Mouse (Mus musculus) gastrocnemius, postnatal 10 days (tissue): ENCODE data around the gene Arid2. TPM values are rescaled to one million over a fixed set of nuclear protein-coding genes. Genes with fewer than 3 reads are reported as not detected.
"Not testable (repeated sequence)": the region's sequence is repeated elsewhere in the genome, so short reads cannot be mapped to it uniquely, and the experiment has no call there.

ENCODE experiments used
- DNase-seq: peaks from one replicate; pipeline ENCODE4 v3.0.0; 2021; ENCODE audit warnings: mixed read lengths
- microRNA-seq, 2 experiments: library from miRNA; unstranded; fragments of <30 nt; microRNA quantifications; one replicate each; pipeline ENCODE4 v1.2.0; 2021
- total RNA-seq, 2 experiments: library from RNA; stranded (reverse); gene quantifications; 2 replicates each; pipeline ENCODE4 v1.2.3; 2021

The Arid2 gene
- total RNA-seq, 2 experiments from 2014 or later, result 26.6 to 30.9 TPM

GRCm38 (mm10) chr15:96419920-96420319 is 132.6 kb downstream of the Arid2 start:
- DNase-seq, result no peak

DNA sequence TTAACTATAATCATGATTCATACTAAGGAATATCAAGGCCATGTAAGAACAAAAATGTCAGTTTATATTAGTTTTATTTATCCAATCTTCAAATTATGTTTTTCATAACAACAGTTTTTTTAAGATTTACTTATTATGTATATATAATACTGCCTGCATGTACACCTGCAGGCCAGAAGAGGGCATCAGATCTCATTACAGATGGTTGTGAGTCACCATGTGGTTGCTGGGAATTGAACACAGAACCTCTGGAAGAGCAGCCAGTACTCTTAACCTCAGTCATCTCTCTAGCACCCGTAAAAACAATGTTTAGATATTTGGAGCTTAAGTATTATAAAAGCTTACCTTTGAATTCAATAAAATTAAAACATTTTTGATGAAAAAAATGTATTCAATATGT is 146.9 kb downstream of the Arid2 start:
- no peak for DNase-seq

- not testable (repeated sequence) for DNase-seq
Measured at GRCm38 (mm10) chr15:96441480-96441879, 154.2 kb downstream of the Arid2 start.

- no peak for DNase-seq
Measured at GRCm38 (mm10) chr15:96446785-96447184, 159.5 kb downstream of the Arid2 start.

GRCm38 (mm10) chr15:96448656-96449299 is 161.5 kb downstream of the Arid2 start:
- DNase-seq, result no peak

- no peak for DNase-seq
Measured at GRCm38 (mm10) chr15:96453346-96453745, 166.0 kb downstream of the Arid2 start.

Small RNAs within 50 kb of the gene (microRNA-seq; reads per million reads assigned to microRNA genes)
- gene Gm25397, result 0 reads per million in 2 experiments

Other genes with a start within 250 kb of the Arid2 start
- 10 to 100 TPM; 38.2 to 47.5 TPM for gene Scaf11, start 173.3 kb downstream of the Arid2 start, total RNA-seq